Mouse (Mus musculus) forebrain, embryonic 10.5 days (tissue): ENCODE measurements at regions not wholly inside any gene's neighbourhood (a gene's known extent, or its start where the extent isn't known, plus 50 kb on each side); places are given as distances from the start of the nearest gene placed in this dataset.
A peak's percentile ranks its signal among the peaks of the same experiment; 100 is the strongest.

Experiments used
- DNase-seq: peaks from one replicate; pipeline ENCODE4 v3.0.0-alpha.2; 2017; ENCODE audit warnings: low spot score; ENCODE audit errors: extremely low spot score
- H3K27ac ChIP-seq: fragments of 300-500 bp; sonication (generic); 2 replicates; pipeline ENCODE4 v1.5.1; 2016; ENCODE audit warnings: mild to moderate bottlenecking
- H3K27me3 ChIP-seq: fragments of 300-500 bp; sonication (generic); 2 replicates; pipeline ENCODE4 v1.6.1; 2016; ENCODE audit warnings: mild to moderate bottlenecking; ENCODE audit not compliant: poor library complexity, severe bottlenecking
- H3K36me3 ChIP-seq: fragments of 300-500 bp; sonication (generic); replicated peaks from 2 replicates; pipeline ENCODE4 v1.6.1; 2016; ENCODE audit warnings: mild to moderate bottlenecking, moderate library complexity
- H3K4me1 ChIP-seq: fragments of 300-500 bp; sonication (generic); 2 replicates; pipeline ENCODE4 v1.6.1; 2016
- H3K4me3 ChIP-seq: fragments of 300-500 bp; sonication (generic); 2 replicates; pipeline ENCODE4 v1.5.1; 2016; ENCODE audit warnings: mild to moderate bottlenecking, moderate library complexity
- H3K9me3 ChIP-seq: fragments of 300-500 bp; sonication (generic); 2 replicates; pipeline ENCODE4 v1.6.1; 2016; ENCODE audit warnings: mild to moderate bottlenecking, moderate library complexity
- WGBS: fragments of 180-500 bp; shearing (Covaris S2); methylation state at CpG from one replicate; pipeline ENCODE4 v1.1.7; 2016; 5-methylcytosine and 5-hydroxymethylcytosine counted together

- no peaks in the 10 kb centered on the region for H3K4me1 ChIP-seq
- H3K4me3 ChIP-seq = no peak overlapping the region
- H3K27ac ChIP-seq = no peak overlapping the region
- H3K36me3 ChIP-seq = no peaks in the 10 kb centered on the region
- no peaks in the 10 kb centered on the region for H3K9me3 ChIP-seq
- no peaks in the 10 kb centered on the region for H3K27me3 ChIP-seq
- WGBS = 91% methylated on average over 3 of the region's 3 CpGs
- DNase-seq = no peak
Measured at GRCm38 (mm10) chr4:7422787-7423186, 816.1 kb downstream of the Car8 start.

GRCm38 (mm10) chr4:7414301-7414700 is 824.5 kb downstream of the Car8 start:
- Histone ChIP-seq H3K4me1 (no peaks in the 10 kb centered on the region), H3K36me3 (no peaks in the 10 kb centered on the region), H3K4me3 (no peak overlapping the region), H3K27me3 (no peaks in the 10 kb centered on the region), H3K9me3 (no peaks in the 10 kb centered on the region), H3K27ac (no peak overlapping the region)
- 81% methylated on average over 2 of the region's 2 CpGs for WGBS
- DNase-seq = no peak

GRCm38 (mm10) chr4:7392696-7393095 is 846.1 kb downstream of the Car8 start:
- H3K4me3 ChIP-seq = no peak overlapping the region
- WGBS = 62% methylated on average over 1 of the region's 1 CpGs
- H3K27ac ChIP-seq = no peak overlapping the region
- H3K36me3 ChIP-seq = no peaks in the 10 kb centered on the region
- H3K4me1 ChIP-seq = 0 out of 2 replicates have a peak, but pooled peaks cover 4% of the 10 kb centered on the region
- no peaks in the 10 kb centered on the region for H3K27me3 ChIP-seq
- no peak for DNase-seq
- no peaks in the 10 kb centered on the region for H3K9me3 ChIP-seq

GRCm38 (mm10) chr4:7391596-7391995 is 847.2 kb downstream of the Car8 start:
- 0 out of 2 replicates have a peak, but pooled peaks cover 4% of the 10 kb centered on the region for H3K4me1 ChIP-seq
- no peaks in the 10 kb centered on the region for H3K27me3 ChIP-seq
- no peak overlapping the region for H3K27ac ChIP-seq
- no peak overlapping the region for H3K4me3 ChIP-seq
- H3K9me3 ChIP-seq = no peaks in the 10 kb centered on the region
- DNase-seq = peak; percentile 17
- no peaks in the 10 kb centered on the region for H3K36me3 ChIP-seq
- 89% methylated on average over 7 of the region's 7 CpGs for WGBS

GRCm38 (mm10) chr4:7385069-7385468 is 853.8 kb downstream of the Car8 start:
- no peak overlapping the region for H3K4me3 ChIP-seq

GRCm38 (mm10) chr4:7379996-7380395 is 858.8 kb downstream of the Car8 start:
- WGBS = 78% methylated on average over 2 of the region's 2 CpGs

More at GRCm38 (mm10) chr4:7385069-7385468, 853.8 kb downstream of the Car8 start:
- no peak for DNase-seq
- H3K4me1 ChIP-seq = no peaks in the 10 kb centered on the region
- H3K27me3 ChIP-seq = no peaks in the 10 kb centered on the region
- H3K36me3 ChIP-seq = no peaks in the 10 kb centered on the region
- H3K9me3 ChIP-seq = no peaks in the 10 kb centered on the region
- no peak overlapping the region for H3K27ac ChIP-seq

GRCm38 (mm10) chr4:7364238-7365040 is 874.4 kb downstream of the Car8 start:
- H3K4me3 ChIP-seq = no peak overlapping the region
- no peaks in the 10 kb centered on the region for H3K36me3 ChIP-seq
- no peak overlapping the region for H3K27ac ChIP-seq
- H3K4me1 ChIP-seq = peaks cover 12% of the 10 kb centered on the region
- no peak for DNase-seq
- no peaks in the 10 kb centered on the region for H3K9me3 ChIP-seq
- 88% methylated on average over 3 of the region's 3 CpGs for WGBS
- H3K27me3 ChIP-seq = no peaks in the 10 kb centered on the region

More at GRCm38 (mm10) chr4:7379996-7380395, 858.8 kb downstream of the Car8 start:
- Histone ChIP-seq H3K36me3 (no peaks in the 10 kb centered on the region), H3K9me3 (no peaks in the 10 kb centered on the region), H3K27me3 (no peaks in the 10 kb centered on the region), H3K27ac (no peak overlapping the region), H3K4me3 (no peak overlapping the region), H3K4me1 (no peaks in the 10 kb centered on the region)
- DNase-seq = no peak

- 86% methylated on average over 2 of the region's 2 CpGs for WGBS
- H3K27me3 ChIP-seq = no peaks in the 10 kb centered on the region
- H3K4me3 ChIP-seq = no peak overlapping the region
- DNase-seq = no peak
- no peaks in the 10 kb centered on the region for H3K9me3 ChIP-seq
- peaks cover 12% of the 10 kb centered on the region for H3K4me1 ChIP-seq
- no peaks in the 10 kb centered on the region for H3K36me3 ChIP-seq
- no peak overlapping the region for H3K27ac ChIP-seq
Measured at GRCm38 (mm10) chr4:7363508-7363907, 875.3 kb downstream of the Car8 start.

- Histone ChIP-seq H3K9me3 (no peaks in the 10 kb centered on the region), H3K27ac (no peak overlapping the region), H3K27me3 (no peaks in the 10 kb centered on the region), H3K4me1 (no peaks in the 10 kb centered on the region), H3K36me3 (no peaks in the 10 kb centered on the region), H3K4me3 (no peak overlapping the region)
- WGBS = 89% methylated on average over 3 of the region's 3 CpGs
- no peak for DNase-seq
Measured at GRCm38 (mm10) chr4:7356202-7356601, 882.6 kb downstream of the Car8 start.

- Histone ChIP-seq H3K4me1 (no peaks in the 10 kb centered on the region), H3K27ac (no peak overlapping the region), H3K4me3 (no peak overlapping the region), H3K9me3 (no peaks in the 10 kb centered on the region), H3K27me3 (no peaks in the 10 kb centered on the region), H3K36me3 (no peaks in the 10 kb centered on the region)
- 82% methylated on average over 1 of the region's 1 CpGs for WGBS
- DNase-seq = no peak
Measured at GRCm38 (mm10) chr4:7347317-7347716, 891.5 kb downstream of the Car8 start.

GRCm38 (mm10) chr4:7341159-7341558 is 897.7 kb downstream of the Car8 start:
- 98% methylated on average over 1 of the region's 1 CpGs for WGBS
- no peak for DNase-seq
- Histone ChIP-seq H3K4me1 (no peaks in the 10 kb centered on the region), H3K27me3 (no peaks in the 10 kb centered on the region), H3K9me3 (no peaks in the 10 kb centered on the region), H3K27ac (no peak overlapping the region), H3K36me3 (no peaks in the 10 kb centered on the region), H3K4me3 (no peak overlapping the region)

- H3K4me1 ChIP-seq = no peaks in the 10 kb centered on the region
- no peaks in the 10 kb centered on the region for H3K27me3 ChIP-seq
- no peaks in the 10 kb centered on the region for H3K36me3 ChIP-seq
- DNase-seq = no peak
- no peaks in the 10 kb centered on the region for H3K9me3 ChIP-seq
- no peak overlapping the region for H3K4me3 ChIP-seq
- no peak overlapping the region for H3K27ac ChIP-seq
- 86% methylated on average over 4 of the region's 4 CpGs for WGBS
Measured at GRCm38 (mm10) chr4:7314261-7314660, 924.6 kb downstream of the Car8 start.

- H3K27ac ChIP-seq = no peak overlapping the region
- no peak overlapping the region for H3K4me3 ChIP-seq
- no peaks in the 10 kb centered on the region for H3K36me3 ChIP-seq
- H3K27me3 ChIP-seq = no peaks in the 10 kb centered on the region
- no peak for DNase-seq
- H3K4me1 ChIP-seq = no peaks in the 10 kb centered on the region
- WGBS = 91% methylated on average over 2 of the region's 2 CpGs
- no peaks in the 10 kb centered on the region for H3K9me3 ChIP-seq
Measured at GRCm38 (mm10) chr4:7313219-7313618, 925.6 kb downstream of the Car8 start.
